Mouse (Mus musculus) heart, embryonic 13.5 days (tissue): ENCODE measurements around the gene Klhdc2. TPM values are rescaled to one million over a fixed set of nuclear protein-coding genes. Genes with fewer than 3 reads are reported as not detected.
A peak's percentile ranks its signal among the peaks of the same experiment; 100 is the strongest.

Experiments used
- ATAC-seq: fragments of 200-750 bp; cut with Nextera tagmentation; 2 replicates; pipeline ENCODE4 v1.8.0; 2017; ENCODE audit warnings: moderate TSS enrichment; ENCODE audit not compliant: insufficient number of reproducible peaks, low FRiP score, low TSS enrichment; ENCODE audit errors: extremely low read depth
- H3K27ac ChIP-seq: fragments of 300-500 bp; sonication (generic); replicated peaks from 2 replicates; pipeline ENCODE4 v1.5.1; 2015; ENCODE audit warnings: moderate library complexity, mild to moderate bottlenecking, inconsistent platforms
- H3K27me3 ChIP-seq: fragments of 300-500 bp; sonication (generic); replicated peaks from 2 replicates; pipeline ENCODE4 v1.6.1; 2015; ENCODE audit warnings: mild to moderate bottlenecking, inconsistent platforms
- H3K36me3 ChIP-seq: fragments of 300-500 bp; sonication (generic); 2 replicates; pipeline ENCODE4 v1.6.1; 2015; ENCODE audit warnings: mild to moderate bottlenecking, inconsistent platforms
- H3K4me1 ChIP-seq: fragments of 300-500 bp; sonication (generic); 2 replicates; pipeline ENCODE4 v1.6.1; 2015; ENCODE audit warnings: inconsistent platforms
- H3K4me2 ChIP-seq: fragments of 300-500 bp; sonication (generic); 2 replicates; pipeline ENCODE4 v1.6.1; 2015; ENCODE audit warnings: inconsistent platforms, mild to moderate bottlenecking, moderate library complexity
- H3K4me3 ChIP-seq: fragments of 300-500 bp; sonication (generic); 2 replicates; pipeline ENCODE4 v1.5.1; 2015; ENCODE audit warnings: moderate library complexity, mild to moderate bottlenecking, inconsistent platforms
- H3K9ac ChIP-seq: fragments of 300-500 bp; sonication (generic); 2 replicates; pipeline ENCODE4 v1.6.1; 2015; ENCODE audit warnings: inconsistent platforms, mild to moderate bottlenecking, moderate library complexity
- H3K9me3 ChIP-seq: fragments of 300-500 bp; sonication (generic); 2 replicates; pipeline ENCODE4 v1.6.1; 2016; ENCODE audit warnings: inconsistent platforms
- WGBS: fragments of 180-500 bp; shearing (Covaris S2); methylation state at CpG from one replicate; pipeline ENCODE4 v1.1.7; 2015; ENCODE audit warnings: mixed read lengths; 5-methylcytosine and 5-hydroxymethylcytosine counted together
- polyA plus RNA-seq: library from polyadenylated mRNA; unstranded; fragments of >200 nt; fragmentation: Nextera tagmentation; extraction: Ambion mirVana; gene quantifications from 2 replicates; pipeline ENCODE4 v1.2.1, GENCODE M21; 2015

The Klhdc2 gene
- polyA plus RNA-seq, 1 experiment from 2014 or later = 118 TPM

DNA sequence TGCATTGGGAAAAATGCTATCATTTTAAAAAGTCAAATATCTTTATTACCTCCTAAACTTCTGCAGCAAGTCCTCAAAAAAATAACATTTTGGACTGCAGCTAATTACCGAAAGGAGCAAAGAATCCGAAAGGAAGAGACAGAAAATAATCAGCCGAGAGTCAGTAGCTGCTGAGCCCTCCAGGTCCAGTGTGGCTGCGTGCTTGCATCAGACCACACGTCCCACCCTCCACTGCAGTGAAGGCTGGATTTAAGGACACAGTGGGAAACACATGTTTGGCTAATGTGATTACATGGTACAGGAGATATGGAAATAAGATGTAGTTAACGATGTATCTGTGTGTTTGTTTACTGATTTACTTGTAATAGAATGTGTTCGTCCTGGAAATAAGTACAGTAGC is 13.3 kb upstream of the Klhdc2 start:
- no peak overlapping the region for H3K4me2 ChIP-seq
- H3K27ac ChIP-seq = no peak overlapping the region
- H3K9me3 ChIP-seq = no peaks in the 10 kb centered on the region
- 81% methylated on average over 7 of the region's 7 CpGs for WGBS
- no peak overlapping the region for H3K4me3 ChIP-seq
- H3K4me1 ChIP-seq = no peaks in the 10 kb centered on the region
- H3K9ac ChIP-seq = no peak overlapping the region
- H3K36me3 ChIP-seq = no peaks in the 10 kb centered on the region
- H3K27me3 ChIP-seq = no peaks in the 10 kb centered on the region
- ATAC-seq = no peak

DNA sequence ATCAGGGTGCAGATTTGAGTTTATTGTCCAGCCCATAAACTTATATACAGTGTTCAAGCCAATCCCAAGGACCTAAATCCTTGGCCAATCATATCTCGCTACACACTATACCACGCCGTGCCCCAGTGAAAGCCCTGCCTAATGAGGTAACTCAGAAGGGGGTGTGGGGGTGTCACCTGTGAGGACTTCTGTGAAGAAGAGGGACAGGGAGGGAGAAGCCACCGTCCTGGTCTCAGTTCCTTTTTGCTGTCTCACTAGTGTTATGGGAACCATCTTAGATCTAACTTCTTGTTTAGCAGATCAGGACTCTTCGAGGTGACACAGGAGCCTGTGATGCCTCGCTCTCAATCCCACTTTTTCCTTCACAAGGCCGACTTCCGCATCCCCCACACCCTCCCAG is 8.9 kb upstream of the Klhdc2 start:
- no peaks in the 10 kb centered on the region for H3K27me3 ChIP-seq
- H3K36me3 ChIP-seq = no peaks in the 10 kb centered on the region
- H3K9me3 ChIP-seq = no peaks in the 10 kb centered on the region
- no peak overlapping the region for H3K27ac ChIP-seq
- no peaks in the 10 kb centered on the region for H3K4me1 ChIP-seq
- ATAC-seq = no peak
- 80% methylated on average over 8 of the region's 8 CpGs for WGBS
- H3K9ac ChIP-seq = no peak overlapping the region
- no peak overlapping the region for H3K4me2 ChIP-seq
- no peak overlapping the region for H3K4me3 ChIP-seq

DNA sequence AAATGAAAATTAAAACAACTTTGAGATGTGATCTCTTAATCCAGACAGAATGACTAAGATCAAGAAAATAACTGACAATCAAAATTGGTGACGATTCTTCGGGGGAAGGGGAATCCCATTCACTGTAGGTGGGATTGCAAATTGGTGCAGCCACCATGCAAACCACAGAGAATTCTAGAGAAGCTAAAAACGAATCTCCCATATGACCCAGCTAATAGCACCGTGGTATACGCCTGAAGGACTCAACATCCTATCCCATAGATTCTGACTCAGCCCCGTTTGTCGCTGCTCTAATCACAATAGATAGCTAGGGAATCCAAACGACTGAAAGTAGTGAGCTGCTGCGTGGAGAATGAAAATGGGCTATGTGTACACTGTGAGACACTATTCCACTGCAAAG is 7.8 kb upstream of the Klhdc2 start:
- ATAC-seq = no peak
- no peaks in the 10 kb centered on the region for H3K9me3 ChIP-seq
- no peaks in the 10 kb centered on the region for H3K4me1 ChIP-seq
- 57% methylated on average over 9 of the region's 9 CpGs for WGBS
- H3K36me3 ChIP-seq = no peaks in the 10 kb centered on the region
- no peak overlapping the region for H3K27ac ChIP-seq
- H3K27me3 ChIP-seq = no peaks in the 10 kb centered on the region
- H3K4me2 ChIP-seq = no peak overlapping the region
- no peak overlapping the region for H3K9ac ChIP-seq
- H3K4me3 ChIP-seq = no peak overlapping the region

- no peaks in the 10 kb centered on the region for H3K27me3 ChIP-seq
- no peak overlapping the region for H3K4me2 ChIP-seq
- peaks cover 8% of the 10 kb centered on the region for H3K4me1 ChIP-seq
- ATAC-seq = no peak
- no peaks in the 10 kb centered on the region for H3K9me3 ChIP-seq
- no peak overlapping the region for H3K9ac ChIP-seq
- no peak overlapping the region for H3K4me3 ChIP-seq
- 80% methylated on average over 6 of the region's 6 CpGs for WGBS
- H3K27ac ChIP-seq = no peak overlapping the region
- H3K36me3 ChIP-seq = no peaks in the 10 kb centered on the region
Observed at GRCm38 (mm10) chr12:69292401-69292800, 4.1 kb upstream of the Klhdc2 start.

GRCm38 (mm10) chr12:69293815-69294214 is 2.7 kb upstream of the Klhdc2 start:
- H3K27me3 ChIP-seq = no peaks in the 10 kb centered on the region
- H3K9ac ChIP-seq = no peak overlapping the region
- H3K4me1 ChIP-seq = peaks cover 21% of the 10 kb centered on the region
- H3K9me3 ChIP-seq = no peaks in the 10 kb centered on the region
- 32% methylated on average over 2 of the region's 2 CpGs for WGBS
- H3K27ac ChIP-seq = no peak overlapping the region
- no peak overlapping the region for H3K4me3 ChIP-seq
- H3K36me3 ChIP-seq = 0 out of 2 replicates have a peak, but pooled peaks cover 3% of the 10 kb centered on the region
- ATAC-seq = no peak
- H3K4me2 ChIP-seq = no peak overlapping the region; the same call in 1 of the 2 replicates

GRCm38 (mm10) chr12:69294936-69295335 is 1.5 kb upstream of the Klhdc2 start:
- H3K9ac ChIP-seq = no peak overlapping the region
- 86% methylated on average over 2 of the region's 2 CpGs for WGBS

GRCm38 (mm10) chr12:69295651-69296050 is 830 bp upstream of the Klhdc2 start:
- Histone ChIP-seq H3K9ac (peak overlapping the region; percentile 95), H3K27ac (peak overlapping the region; percentile 93), H3K4me3 (peak overlapping the region; percentile 84), H3K27me3 (no peaks in the 10 kb centered on the region), H3K4me2 (peak overlapping the region; percentile 77), H3K9me3 (no peaks in the 10 kb centered on the region), H3K4me1 (peaks cover 31% of the 10 kb centered on the region), H3K36me3 (peaks cover 8% of the 10 kb centered on the region)
- no peak for ATAC-seq
- WGBS = 80% methylated on average over 4 of the region's 4 CpGs

More at GRCm38 (mm10) chr12:69294936-69295335, 1.5 kb upstream of the Klhdc2 start:
- Histone ChIP-seq H3K4me3 (no peak overlapping the region), H3K9me3 (no peaks in the 10 kb centered on the region), H3K27me3 (no peaks in the 10 kb centered on the region), H3K27ac (no peak overlapping the region), H3K4me1 (peaks cover 31% of the 10 kb centered on the region), H3K4me2 (no peak overlapping the region), H3K36me3 (peaks cover 3% of the 10 kb centered on the region; the same call in 1 of the 2 replicates)
- ATAC-seq = no peak

DNA sequence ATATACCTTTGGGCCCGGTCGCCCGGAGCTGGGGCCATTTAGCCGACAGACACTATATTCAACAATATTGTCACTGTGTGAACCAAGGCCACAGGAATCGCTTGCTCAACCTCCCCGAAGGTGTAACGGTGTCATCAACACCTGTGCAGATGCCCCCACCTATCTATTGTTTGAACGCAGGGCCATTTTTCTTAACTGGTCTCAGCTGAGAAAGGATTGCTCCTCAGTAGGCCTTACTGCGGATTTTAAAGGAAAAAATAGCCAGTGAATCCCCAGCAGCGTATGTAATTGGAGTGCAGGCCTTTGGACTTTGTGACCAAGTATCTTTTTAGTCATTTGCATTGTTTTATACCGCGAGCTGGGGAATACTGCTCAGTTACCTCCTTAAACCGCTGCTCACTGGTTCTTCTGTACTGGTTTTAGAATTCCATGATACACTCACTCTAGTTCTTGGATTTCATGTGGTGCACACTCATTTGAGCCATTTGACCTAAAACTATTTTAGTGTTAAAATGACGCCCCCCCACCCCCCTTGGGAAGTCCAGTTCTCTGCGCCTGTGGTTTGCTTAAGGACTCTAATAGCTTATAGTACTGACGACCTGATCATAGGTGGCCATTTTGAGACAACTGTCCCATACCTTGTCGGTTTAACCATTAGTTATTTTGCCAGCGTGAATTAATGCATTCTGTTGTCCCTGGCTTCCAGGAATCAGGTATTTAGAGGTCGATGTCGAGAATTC is 1.1 kb downstream of the Klhdc2 start:
- ATAC-seq = no peak
- 19% methylated on average over 20 of the region's 20 CpGs for WGBS
- Histone ChIP-seq H3K4me1 (peaks cover 31% of the 10 kb centered on the region), H3K27me3 (no peaks in the 10 kb centered on the region), H3K9me3 (no peaks in the 10 kb centered on the region), H3K27ac (peak overlapping the region; percentile 93), H3K36me3 (peaks cover 26% of the 10 kb centered on the region), H3K4me3 (peak overlapping the region; percentile 84), H3K4me2 (peak overlapping the region; percentile 77), H3K9ac (peak overlapping the region; percentile 95)

GRCm38 (mm10) chr12:69298281-69298680 is 1.8 kb downstream of the Klhdc2 start:
- Histone ChIP-seq H3K27me3 (no peaks in the 10 kb centered on the region), H3K9ac (no peak overlapping the region), H3K36me3 (peaks cover 33% of the 10 kb centered on the region), H3K4me2 (peak overlapping the region; percentile 77), H3K4me1 (peaks cover 31% of the 10 kb centered on the region), H3K27ac (no peak overlapping the region), H3K9me3 (no peaks in the 10 kb centered on the region), H3K4me3 (peak overlapping the region; percentile 84)
- ATAC-seq = no peak
- 81% methylated on average over 4 of the region's 4 CpGs for WGBS

- H3K27me3 ChIP-seq = no peaks in the 10 kb centered on the region
- ATAC-seq = peak; percentile 48; the same call in 1 of the 2 replicates
- peak overlapping the region; percentile 77 for H3K4me2 ChIP-seq
- H3K4me3 ChIP-seq = peak overlapping the region; percentile 84
- H3K9me3 ChIP-seq = no peaks in the 10 kb centered on the region
- peaks cover 42% of the 10 kb centered on the region for H3K36me3 ChIP-seq
- peak overlapping the region; percentile 58 for H3K9ac ChIP-seq
- peaks cover 31% of the 10 kb centered on the region for H3K4me1 ChIP-seq
- peak overlapping the region; percentile 13; the same call in 1 of the 2 replicates for H3K27ac ChIP-seq
- WGBS = 49% methylated on average over 12 of the region's 12 CpGs
Observed at GRCm38 (mm10) chr12:69299231-69299630, 2.8 kb downstream of the Klhdc2 start.

DNA sequence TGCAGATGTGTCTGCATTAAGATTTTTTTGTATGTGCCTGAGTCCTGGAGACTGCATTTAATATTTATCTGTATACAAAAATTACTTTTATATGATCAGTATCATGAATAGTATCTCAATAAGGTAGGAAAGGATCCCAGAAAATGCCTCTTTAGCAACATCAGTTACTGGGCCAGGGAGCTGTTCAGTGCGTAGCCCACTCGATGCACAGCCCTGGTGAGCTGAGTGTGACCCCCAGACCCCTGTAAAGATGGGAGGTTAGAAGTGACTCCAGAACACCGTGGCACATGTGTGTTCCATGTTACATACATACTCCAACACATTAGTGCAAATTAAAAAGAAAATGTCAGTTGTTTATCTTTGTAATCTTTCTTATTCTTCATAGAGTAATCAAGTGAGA is 3.4 kb downstream of the Klhdc2 start:
- peaks cover 31% of the 10 kb centered on the region for H3K4me1 ChIP-seq
- no peaks in the 10 kb centered on the region for H3K27me3 ChIP-seq
- peaks cover 47% of the 10 kb centered on the region for H3K36me3 ChIP-seq
- no peak overlapping the region for H3K27ac ChIP-seq
- H3K4me2 ChIP-seq = peak overlapping the region; percentile 77; the same call in 1 of the 2 replicates
- H3K9me3 ChIP-seq = no peaks in the 10 kb centered on the region
- no peak overlapping the region; the same call in 1 of the 2 replicates for H3K9ac ChIP-seq
- H3K4me3 ChIP-seq = no peak overlapping the region
- ATAC-seq = no peak
- WGBS = 85% methylated on average over 3 of the region's 3 CpGs

DNA sequence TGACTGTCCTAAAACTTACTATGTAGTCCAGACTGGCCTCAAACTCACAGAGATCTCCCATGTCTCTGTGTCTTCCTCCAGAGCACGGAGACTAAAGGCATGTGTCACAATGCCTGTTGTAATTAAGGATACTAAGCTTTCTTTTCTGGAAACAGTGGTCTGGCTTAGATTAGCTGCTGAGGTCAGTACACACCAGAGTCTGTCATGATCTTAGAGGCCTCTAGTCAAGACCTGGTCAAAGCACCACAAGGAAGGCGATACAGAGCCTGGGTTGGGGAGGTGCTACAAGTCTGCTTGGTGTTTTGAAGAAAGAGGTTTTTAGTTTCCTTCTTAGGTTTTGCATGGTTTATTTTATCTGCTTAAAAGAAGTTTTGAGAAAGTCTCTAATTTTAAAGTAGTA is 3.9 kb downstream of the Klhdc2 start:
- Histone ChIP-seq H3K27ac (no peak overlapping the region), H3K9ac (no peak overlapping the region), H3K9me3 (no peaks in the 10 kb centered on the region), H3K4me1 (peaks cover 31% of the 10 kb centered on the region), H3K36me3 (peaks cover 52% of the 10 kb centered on the region), H3K27me3 (no peaks in the 10 kb centered on the region), H3K4me2 (no peak overlapping the region), H3K4me3 (no peak overlapping the region)
- 79% methylated on average over 2 of the region's 2 CpGs for WGBS
- no peak for ATAC-seq
